Mouse (Mus musculus) ES-Bruce4 (cell line): ENCODE measurements around the gene Ttbk1. TPM values are rescaled to one million over a fixed set of nuclear protein-coding genes. Genes with fewer than 3 reads are reported as not detected.

Source experiments
- H3K27ac ChIP-seq: 2 replicates; pipeline ENCODE4 v1.5.1; 2012; ENCODE audit warnings: low read length, inconsistent platforms; ENCODE audit not compliant: insufficient read depth
- H3K27me3 ChIP-seq: 2 replicates; pipeline ENCODE4 v1.6.1; 2012; ENCODE audit warnings: mild to moderate bottlenecking, low read length, inconsistent platforms; ENCODE audit not compliant: control insufficient read depth, poor library complexity, insufficient read depth, severe bottlenecking
- H3K36me3 ChIP-seq: 2 replicates; pipeline ENCODE4 v1.6.1; 2012; ENCODE audit warnings: inconsistent platforms, mild to moderate bottlenecking, low read length, moderate library complexity; ENCODE audit not compliant: control insufficient read depth, poor library complexity, insufficient read depth, severe bottlenecking
- H3K4me1 ChIP-seq: one replicate; pipeline ENCODE4 v1.8.1; 2011; ENCODE audit warnings: low read length; ENCODE audit not compliant: control insufficient read depth, insufficient read depth
- H3K4me3 ChIP-seq: 2 replicates; pipeline ENCODE4 v1.5.1; 2011; ENCODE audit warnings: low read depth, mild to moderate bottlenecking, low read length
- H3K9ac ChIP-seq: 2 replicates; pipeline ENCODE4 v1.6.1; 2012; ENCODE audit warnings: low read depth, mild to moderate bottlenecking, inconsistent platforms; ENCODE audit not compliant: poor library complexity, severe bottlenecking
- H3K9me3 ChIP-seq: replicated peaks from 2 replicates; pipeline ENCODE4 v1.6.1; 2012; ENCODE audit warnings: mild to moderate bottlenecking, low read length, inconsistent platforms; ENCODE audit not compliant: control insufficient read depth, poor library complexity, insufficient read depth, severe bottlenecking
- CTCF ChIP-seq: IDR thresholded peaks from one replicate; pipeline ENCODE4 v1.8.1; 2011; ENCODE audit warnings: low read depth, low read length
- EP300 ChIP-seq: IDR thresholded peaks from 2 replicates; pipeline ENCODE4 v1.6.1; 2011; ENCODE audit warnings: low read depth, low read length; ENCODE audit not compliant: insufficient read depth
- POLR2A ChIP-seq: IDR thresholded peaks from one replicate; pipeline ENCODE4 v1.8.1; 2011; ENCODE audit warnings: low read length; ENCODE audit not compliant: insufficient read depth
- polyA plus RNA-seq: library from polyadenylated mRNA; stranded (reverse); fragments of >200 nt; gene quantifications from 2 replicates; pipeline ENCODE4 v1.2.4, GENCODE M21; 2011; ENCODE audit warnings: low read depth; ENCODE audit not compliant: missing spikeins, insufficient read depth, insufficient read length

Ttbk1 gene
- polyA plus RNA-seq, 1 experiment: 0.90 TPM

GRCm38 (mm10) chr17:46439176-46439575 lies 48.3 kb downstream of the Ttbk1 start:
- H3K4me1 ChIP-seq: peaks cover 4% of the 10 kb centered on the region
- H3K27me3 ChIP-seq: no peaks in the 10 kb centered on the region

GRCm38 (mm10) chr17:46438298-46438873 lies 49.1 kb downstream of the Ttbk1 start, which contains the start of gene Slc22a7:
Gene Slc22a7 (minus strand): TSS chr17:46438457.
- Histone ChIP-seq H3K4me1 (peaks cover 4% of the 10 kb centered on the region), H3K36me3 (no peaks in the 10 kb centered on the region), H3K27me3 (no peaks in the 10 kb centered on the region), H3K9me3 (no peaks in the 10 kb centered on the region), H3K9ac (peak within 1 kb of the TSS; percentile 65), H3K27ac (peak within 1 kb of the TSS; percentile 46), H3K4me3 (peak within 1 kb of the TSS; percentile 48)
- TF ChIP-seq POLR2A: peak; percentile 76
- 0 out of 2 replicates have a peak, but pooled peaks have one; percentile 25 for TF ChIP-seq EP300
- TF ChIP-seq CTCF: no peak

More at GRCm38 (mm10) chr17:46439176-46439575, 48.3 kb downstream of the Ttbk1 start:
- Histone ChIP-seq H3K4me3 (no peak overlapping the region), H3K27ac (no peak overlapping the region), H3K36me3 (no peaks in the 10 kb centered on the region), H3K9me3 (no peaks in the 10 kb centered on the region), H3K9ac (no peak overlapping the region)
- TF ChIP-seq CTCF (no peak), EP300 (no peak), POLR2A (no peak)

GRCm38 (mm10) chr17:46436672-46437366 lies 50.7 kb downstream of the Ttbk1 start:
- Histone ChIP-seq H3K4me3 (peak overlapping the region; percentile 48), H3K4me1 (peaks cover 4% of the 10 kb centered on the region), H3K36me3 (no peaks in the 10 kb centered on the region), H3K9ac (peak overlapping the region; percentile 65), H3K27ac (no peak overlapping the region), H3K9me3 (no peaks in the 10 kb centered on the region), H3K27me3 (no peaks in the 10 kb centered on the region)
- TF ChIP-seq EP300 (no peak), CTCF (peak; percentile 75)

GRCm38 (mm10) chr17:46433627-46434026 lies 53.8 kb downstream of the Ttbk1 start:
- peak; percentile 97 for TF ChIP-seq POLR2A
- 0 out of 2 replicates have a peak, but pooled peaks have one; percentile 32 for TF ChIP-seq EP300
- TF ChIP-seq CTCF: no peak
- no peaks in the 10 kb centered on the region for H3K36me3 ChIP-seq
- H3K27ac ChIP-seq: peak overlapping the region; percentile 2; the same call in 1 of the 2 replicates
- H3K4me3 ChIP-seq: peak overlapping the region; percentile 72
- no peaks in the 10 kb centered on the region for H3K27me3 ChIP-seq
- peaks cover 10% of the 10 kb centered on the region for H3K4me1 ChIP-seq
- H3K9me3 ChIP-seq: no peaks in the 10 kb centered on the region
- H3K9ac ChIP-seq: peak overlapping the region; percentile 56

- H3K9ac ChIP-seq: no peak within 1 kb of the TSS
- TF ChIP-seq EP300 (peak; percentile 61; the same call in 1 of the 2 replicates), POLR2A (no peak)
- H3K27ac ChIP-seq: peak within 1 kb of the TSS; percentile 58; the same call in 1 of the 2 replicates
- peaks cover 6% of the 10 kb centered on the region for H3K4me1 ChIP-seq
- H3K36me3 ChIP-seq: no peaks in the 10 kb centered on the region
- H3K27me3 ChIP-seq: no peaks in the 10 kb centered on the region
- H3K4me3 ChIP-seq: peak within 1 kb of the TSS; percentile 38
- H3K9me3 ChIP-seq: no peaks in the 10 kb centered on the region
Measured at GRCm38 (mm10) chr17:46428761-46429414, 58.6 kb downstream of the Ttbk1 start, which contains the start of gene Crip3. Gene Crip3 (plus strand): TSS chr17:46428926.

GRCm38 (mm10) chr17:46426496-46426895 lies 61.0 kb downstream of the Ttbk1 start:
- Histone ChIP-seq H3K9ac (no peak overlapping the region), H3K4me3 (no peak overlapping the region), H3K27me3 (no peaks in the 10 kb centered on the region), H3K4me1 (peaks cover 6% of the 10 kb centered on the region), H3K27ac (no peak overlapping the region), H3K36me3 (no peaks in the 10 kb centered on the region), H3K9me3 (no peaks in the 10 kb centered on the region)
- TF ChIP-seq EP300 (no peak), POLR2A (no peak), CTCF (no peak)
